Mouse (Mus musculus): ENCODE results near the gene Crtc1. TPM values are rescaled to one million over a fixed set of nuclear protein-coding genes. Genes with fewer than 3 reads are reported as not detected.

The Crtc1 gene
- total and polyA plus RNA-seq, 3 experiments, result 3.3 to 18.0 TPM; not detected in 1

- Histone ChIP-seq H3K4me1 (ENCODE audit: control insufficient read depth in 1 of 2, insufficient read depth in 2 of 2, low read length in 2 of 2) (no peaks in the 10 kb centered on the region), H3K9me3 (replicated peaks; ENCODE audit: insufficient read depth, low read length) (no peaks in the 10 kb centered on the region), H3K9ac (ENCODE audit: control insufficient read depth, low read depth, low read length, poor library complexity, severe bottlenecking) (no peak overlapping the region), H3K4me3 (ENCODE audit: control insufficient read depth in 1 of 2, insufficient read depth in 1 of 2, low read depth in 2 of 2, low read length in 2 of 2) (no peak overlapping the region), H3K79me2 (ENCODE audit: control insufficient read depth, insufficient read depth, low read length, poor library complexity) (no peaks in the 10 kb centered on the region), H3K27me3 (ENCODE audit: control insufficient read depth in 1 of 2, insufficient read depth in 2 of 2, low read length in 2 of 2) (no peaks in the 10 kb centered on the region), H3K27ac (ENCODE audit: control insufficient read depth, low read depth, low read length) (no peak overlapping the region), H3K36me3 (ENCODE audit: control insufficient read depth in 1 of 2, insufficient read depth in 2 of 2, low read length in 2 of 2) (no peaks in the 10 kb centered on the region)
- TF ChIP-seq POLR2AphosphoS5 (IDR thresholded peaks at IDR 0.05; ENCODE audit: borderline replicate concordance, low read depth, low read length), result no peak
- no peak for TF ChIP-seq TAL1 (IDR thresholded peaks at IDR 0.05; ENCODE audit: low read length)
- no peak for TF ChIP-seq CHD2 (IDR thresholded peaks at IDR 0.05; ENCODE audit: low read length)
- no peak for TF ChIP-seq USF2 (IDR thresholded peaks at IDR 0.05; ENCODE audit: borderline replicate concordance in 1 of 2, insufficient read depth in 1 of 2, low read depth in 1 of 2, low read length in 2 of 2)
- no peak for TF ChIP-seq CHD1 (IDR thresholded peaks at IDR 0.05; ENCODE audit: low read depth, low read length)
- no peak for TF ChIP-seq TCF12 (IDR thresholded peaks at IDR 0.05; ENCODE audit: low read depth, low read length)
- TF ChIP-seq KAT2A (conservative IDR thresholded peaks at IDR 0.05; ENCODE audit: low read depth, low read length), result no peak
- TF ChIP-seq SIN3A (IDR thresholded peaks at IDR 0.05; ENCODE audit: low read length), result peak; percentile 19; the same call in 1 of the 2 replicates
- TF ChIP-seq RCOR1 (IDR thresholded peaks at IDR 0.05; ENCODE audit: low read depth, low read length), result no peak
- no peak for TF ChIP-seq POLR2AphosphoS2 (IDR thresholded peaks at IDR 0.05; ENCODE audit: low read length)
- no peak for TF ChIP-seq NRF1 (IDR thresholded peaks at IDR 0.05; ENCODE audit: insufficient read depth, low read depth, low read length, poor library complexity, severe bottlenecking)
- TF ChIP-seq RAD21 (IDR thresholded peaks at IDR 0.05; ENCODE audit: low read depth, low read length), result peak; percentile 80
- TF ChIP-seq HCFC1 (IDR thresholded peaks at IDR 0.05; ENCODE audit: low read depth, low read length), result no peak
- peak; percentile 80 to 83 (median 82) for TF ChIP-seq CTCF (IDR thresholded peaks at IDR 0.05 in 2 of 3, conservative IDR thresholded peaks at IDR 0.05 in 1 of 3; ENCODE audit: control insufficient read depth in 1 of 3, insufficient read depth in 1 of 3, low read depth in 2 of 3, low read length in 3 of 3, poor library complexity in 1 of 3, severe bottlenecking in 1 of 3)
- TF ChIP-seq ZMIZ1 (IDR thresholded peaks at IDR 0.05; ENCODE audit: low read depth, low read length), result no peak
- peak; percentile 76 for TF ChIP-seq MAX (IDR thresholded peaks at IDR 0.05; ENCODE audit: low read length)
- peak; percentile 78 for TF ChIP-seq SMC3 (IDR thresholded peaks at IDR 0.05; ENCODE audit: low read depth, low read length)
- no peak for TF ChIP-seq TBP (IDR thresholded peaks at IDR 0.05; ENCODE audit: low read depth, low read length)
- no peak for TF ChIP-seq EP300 (IDR thresholded peaks at IDR 0.05; ENCODE audit: low read depth in 1 of 2, low read length in 2 of 2)
- TF ChIP-seq ZC3H11A (IDR thresholded peaks at IDR 0.05; ENCODE audit: low read depth, low read length), result peak; percentile 57
- TF ChIP-seq BHLHE40 (IDR thresholded peaks at IDR 0.05; ENCODE audit: borderline replicate concordance, low read depth, low read length), result no peak
- TF ChIP-seq MYB (IDR thresholded peaks at IDR 0.05; ENCODE audit: low read depth, low read length), result no peak
- no peak for TF ChIP-seq MXI1 (IDR thresholded peaks at IDR 0.05; ENCODE audit: low read depth, low read length)
- 0 out of 2 replicates have a peak, but pooled peaks have one; percentile 11 for TF ChIP-seq ELF1 (IDR thresholded peaks at IDR 0.05; ENCODE audit: low read depth, low read length)
- no peak for TF ChIP-seq E2F4 (IDR thresholded peaks at IDR 0.05; ENCODE audit: borderline replicate concordance, low read depth, low read length)
- 0 out of 2 replicates have a peak, but pooled peaks have one; percentile 39 for TF ChIP-seq MYC (IDR thresholded peaks at IDR 0.05; ENCODE audit: low read depth, low read length)
- no peak for TF ChIP-seq ZKSCAN1 (IDR thresholded peaks at IDR 0.05; ENCODE audit: low read depth, low read length)
- TF ChIP-seq GATA1 (IDR thresholded peaks at IDR 0.05; ENCODE audit: low read depth, low read length), result no peak
- TF ChIP-seq MEF2A (IDR thresholded peaks at IDR 0.05; ENCODE audit: extremely low read depth, insufficient replicate concordance, low read depth, low read length, poor library complexity, severe bottlenecking), result no peak
- no peak for TF ChIP-seq MAZ (IDR thresholded peaks at IDR 0.05; ENCODE audit: low read depth, low read length)
- TF ChIP-seq MAFK (IDR thresholded peaks at IDR 0.05; ENCODE audit: borderline replicate concordance, low read depth, low read length), result no peak
- TF ChIP-seq UBTF (IDR thresholded peaks at IDR 0.05; ENCODE audit: borderline replicate concordance, insufficient read depth, low read depth, low read length), result no peak
- no peak for TF ChIP-seq POLR2A (IDR thresholded peaks at IDR 0.05; ENCODE audit: control insufficient read depth in 1 of 2, insufficient read depth in 1 of 2, low read depth in 1 of 2, low read length in 2 of 2, poor library complexity in 1 of 2)
- no peak for TF ChIP-seq NELFE (IDR thresholded peaks at IDR 0.05; ENCODE audit: low read depth, low read length)
- TF ChIP-seq ZNF384 (IDR thresholded peaks at IDR 0.05; ENCODE audit: low read depth, low read length), result no peak
- peak; percentile 70 for DNase-seq (ENCODE audit: low read depth, low spot score)
Observed at GRCm38 (mm10) chr8:70383287-70383686, 56.1 kb downstream of the Crtc1 start.
